Mouse (Mus musculus): Measurements from ENCODE around the gene Runx2. TPM values are rescaled to one million over a fixed set of nuclear protein-coding genes. Genes with fewer than 3 reads are reported as not detected.

The Runx2 gene
- polyA plus RNA-seq, 1 experiment from 2014 or later, result 1.0 TPM

- TF ChIP-seq CTCF (IDR thresholded peaks at IDR 0.05; ENCODE audit: low read depth), result no peak
- Histone ChIP-seq H3K9me3 (ENCODE audit: control insufficient read depth) (no peaks in the 10 kb centered on the region), H3K27ac (ENCODE audit: low read depth, low read length) (no peak overlapping the region), H3K4me3 (ENCODE audit: low read depth, low read length) (no peak overlapping the region), H3K4me1 (replicated peaks; ENCODE audit: control insufficient read depth, insufficient read depth, low read length) (no peaks in the 10 kb centered on the region), H3K9ac (ENCODE audit: low read depth, low read length) (no peak overlapping the region), H3K36me3 (ENCODE audit: control insufficient read depth, insufficient read depth) (no peaks in the 10 kb centered on the region), H3K27me3 (replicated peaks; ENCODE audit: control insufficient read depth, insufficient read depth, low read length) (no peaks in the 10 kb centered on the region; the same call in 1 of the 2 replicates), H3K4me2 (replicated peaks; ENCODE audit: low read depth) (no peak overlapping the region)
- 77% methylated on average over 10 of the region's 10 CpGs for WGBS
- no peak for ATAC-seq
Measured at GRCm38 (mm10) chr17:44609356-44609755, 205.2 kb downstream of the Runx2 start.

- H3K27ac ChIP-seq (ENCODE audit: low read depth, low read length), result no peak overlapping the region
- H3K27me3 ChIP-seq (replicated peaks; ENCODE audit: control insufficient read depth, insufficient read depth, low read length), result no peaks in the 10 kb centered on the region; the same call in 1 of the 2 replicates
- no peak overlapping the region for H3K4me3 ChIP-seq (ENCODE audit: low read depth, low read length)
- no peak for TF ChIP-seq CTCF (IDR thresholded peaks at IDR 0.05; ENCODE audit: low read depth)
- H3K36me3 ChIP-seq (ENCODE audit: control insufficient read depth, insufficient read depth), result no peaks in the 10 kb centered on the region
- H3K4me1 ChIP-seq (replicated peaks; ENCODE audit: control insufficient read depth, insufficient read depth, low read length), result no peaks in the 10 kb centered on the region
- no peak overlapping the region for H3K9ac ChIP-seq (ENCODE audit: low read depth, low read length)
- no peaks in the 10 kb centered on the region for H3K9me3 ChIP-seq (ENCODE audit: control insufficient read depth)
- no peak overlapping the region for H3K4me2 ChIP-seq (replicated peaks; ENCODE audit: low read depth)
- no peak for ATAC-seq
- WGBS, result 46% methylated on average over 4 of the region's 4 CpGs
Measured at GRCm38 (mm10) chr17:44608907-44609306, 205.7 kb downstream of the Runx2 start.

- 84% methylated on average over 8 of the region's 8 CpGs for WGBS
- no peaks in the 10 kb centered on the region for H3K4me1 ChIP-seq (replicated peaks; ENCODE audit: control insufficient read depth, insufficient read depth, low read length)
- no peak overlapping the region for H3K9ac ChIP-seq (ENCODE audit: low read depth, low read length)
Measured at GRCm38 (mm10) chr17:44607383-44607782, 207.2 kb downstream of the Runx2 start.

GRCm38 (mm10) chr17:44606245-44606644 lies 208.4 kb downstream of the Runx2 start:
- Histone ChIP-seq H3K9ac (ENCODE audit: low read depth, low read length) (no peak overlapping the region), H3K4me2 (replicated peaks; ENCODE audit: low read depth) (no peak overlapping the region), H3K27ac (ENCODE audit: low read depth, low read length) (no peak overlapping the region), H3K36me3 (ENCODE audit: control insufficient read depth, insufficient read depth) (no peaks in the 10 kb centered on the region), H3K27me3 (replicated peaks; ENCODE audit: control insufficient read depth, insufficient read depth, low read length) (no peaks in the 10 kb centered on the region), H3K4me1 (replicated peaks; ENCODE audit: control insufficient read depth, insufficient read depth, low read length) (no peaks in the 10 kb centered on the region), H3K9me3 (ENCODE audit: control insufficient read depth) (no peaks in the 10 kb centered on the region), H3K4me3 (ENCODE audit: low read depth, low read length) (no peak overlapping the region)
- no peak for TF ChIP-seq CTCF (IDR thresholded peaks at IDR 0.05; ENCODE audit: low read depth)
- no peak for ATAC-seq
- WGBS, result 86% methylated on average over 7 of the region's 7 CpGs

More at GRCm38 (mm10) chr17:44607383-44607782, 207.2 kb downstream of the Runx2 start:
- H3K9me3 ChIP-seq (ENCODE audit: control insufficient read depth), result no peaks in the 10 kb centered on the region
- no peak overlapping the region for H3K4me3 ChIP-seq (ENCODE audit: low read depth, low read length)
- no peak overlapping the region for H3K27ac ChIP-seq (ENCODE audit: low read depth, low read length)
- no peaks in the 10 kb centered on the region for H3K36me3 ChIP-seq (ENCODE audit: control insufficient read depth, insufficient read depth)
- no peak overlapping the region for H3K4me2 ChIP-seq (replicated peaks; ENCODE audit: low read depth)
- H3K27me3 ChIP-seq (replicated peaks; ENCODE audit: control insufficient read depth, insufficient read depth, low read length), result no peaks in the 10 kb centered on the region
- TF ChIP-seq CTCF (IDR thresholded peaks at IDR 0.05; ENCODE audit: low read depth), result no peak
- ATAC-seq, result no peak

- H3K27me3 ChIP-seq (replicated peaks; ENCODE audit: control insufficient read depth, insufficient read depth, low read length), result no peaks in the 10 kb centered on the region
- H3K4me1 ChIP-seq (replicated peaks; ENCODE audit: control insufficient read depth, insufficient read depth, low read length), result no peaks in the 10 kb centered on the region
- no peak overlapping the region for H3K27ac ChIP-seq (ENCODE audit: low read depth, low read length)
- no peak overlapping the region for H3K9ac ChIP-seq (ENCODE audit: low read depth, low read length)
- H3K4me2 ChIP-seq (replicated peaks; ENCODE audit: low read depth), result no peak overlapping the region
- no peaks in the 10 kb centered on the region for H3K9me3 ChIP-seq (ENCODE audit: control insufficient read depth)
- ATAC-seq, result no peak
- no peak overlapping the region for H3K4me3 ChIP-seq (ENCODE audit: low read depth, low read length)
- WGBS, result 71% methylated on average over 3 of the region's 3 CpGs
- no peaks in the 10 kb centered on the region for H3K36me3 ChIP-seq (ENCODE audit: control insufficient read depth, insufficient read depth)
- TF ChIP-seq CTCF (IDR thresholded peaks at IDR 0.05; ENCODE audit: low read depth), result no peak
Measured at GRCm38 (mm10) chr17:44605749-44606148, 208.8 kb downstream of the Runx2 start.

GRCm38 (mm10) chr17:44603170-44603569 lies 211.4 kb downstream of the Runx2 start:
- no peak overlapping the region for H3K9ac ChIP-seq (ENCODE audit: low read depth, low read length)
- H3K27me3 ChIP-seq (replicated peaks; ENCODE audit: control insufficient read depth, insufficient read depth, low read length), result no peaks in the 10 kb centered on the region
- H3K4me3 ChIP-seq (ENCODE audit: low read depth, low read length), result no peak overlapping the region
- no peak for ATAC-seq
- H3K4me2 ChIP-seq (replicated peaks; ENCODE audit: low read depth), result no peak overlapping the region
- no peaks in the 10 kb centered on the region for H3K36me3 ChIP-seq (ENCODE audit: control insufficient read depth, insufficient read depth)
- H3K27ac ChIP-seq (ENCODE audit: low read depth, low read length), result no peak overlapping the region
- TF ChIP-seq CTCF (IDR thresholded peaks at IDR 0.05; ENCODE audit: low read depth), result no peak
- H3K4me1 ChIP-seq (replicated peaks; ENCODE audit: control insufficient read depth, insufficient read depth, low read length), result no peaks in the 10 kb centered on the region
- H3K9me3 ChIP-seq (ENCODE audit: control insufficient read depth), result no peaks in the 10 kb centered on the region
- 69% methylated on average over 4 of the region's 4 CpGs for WGBS
